Comparison of ENCODE assay signal across 19 mouse cellular contexts in the genomic region with DNA sequence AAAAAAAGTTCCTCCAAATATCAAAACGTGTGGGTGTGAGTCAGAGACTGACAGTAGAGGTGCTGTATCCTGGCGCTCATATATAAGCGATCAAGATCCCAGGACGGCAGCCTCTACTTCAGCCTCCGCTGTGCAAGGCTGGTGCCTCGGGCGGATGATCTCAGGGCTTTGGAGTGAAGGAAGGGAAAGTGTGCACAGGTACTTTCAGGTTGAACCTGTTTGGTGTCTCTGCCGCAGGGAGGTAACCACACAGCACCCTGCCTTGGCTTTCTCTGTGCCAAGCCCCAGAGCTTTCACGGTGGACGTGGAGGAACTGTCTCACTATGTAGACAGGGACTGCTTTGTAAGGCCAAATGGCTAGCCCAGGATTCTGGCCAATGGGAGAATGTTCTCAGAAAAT. TPM values are rescaled to one million over a fixed set of nuclear protein-coding genes. Genes with fewer than 3 reads are reported as not detected.
DNase-seq lines count a peak whose midpoint lies in the region; ATAC-seq and TF ChIP-seq lines count a peak whose summit lies in the region.
"Had no signal": no experiment of that assay in that cellular context is flagged by ENCODE, and none has a peak within 500 bp of the region (broad histone marks: within the 10 kb centered on the region; RNA-seq: fewer than 3 reads in every experiment).

No protein-coding gene starts in this region.

- H3K4me1 ChIP-seq in lung, postnatal 0 days (ENCODE audit: insufficient read depth, low read depth, low read length): no peaks in the 10 kb centered on the region
- H3K4me1 ChIP-seq in embryonic facial prominence, embryonic 14.5 days (ENCODE audit: control insufficient read depth, insufficient read depth, low read length): 0 out of 2 replicates have a peak, but pooled peaks cover 4% of the 10 kb centered on the region
- H3K4me1 ChIP-seq: midbrain, embryonic 15.5 days had no signal

- no peak overlapping the region for H3K9ac ChIP-seq in lung, postnatal 0 days (replicated peaks; ENCODE audit: low read depth)
- H3K9ac ChIP-seq in embryonic facial prominence, embryonic 14.5 days (ENCODE audit: low read depth, low read length): no peak overlapping the region
- H3K9ac ChIP-seq: liver, postnatal 0 days; midbrain, embryonic 15.5 days; neural tube, embryonic 15.5 days had no signal

- H3K4me2 ChIP-seq in lung, postnatal 0 days (replicated peaks; ENCODE audit: low read depth, low read length): no peak overlapping the region
- H3K4me2 ChIP-seq in embryonic facial prominence, embryonic 14.5 days (ENCODE audit: low read depth, low read length): no peak overlapping the region
- H3K4me2 ChIP-seq: midbrain, embryonic 15.5 days; neural tube, embryonic 15.5 days had no signal

- no peak overlapping the region for H3K27ac ChIP-seq in lung, postnatal 0 days (ENCODE audit: low read length)
- no peak overlapping the region for H3K27ac ChIP-seq in embryonic facial prominence, embryonic 14.5 days (replicated peaks; ENCODE audit: low read depth, low read length)
- H3K27ac ChIP-seq: kidney, postnatal 0 days; midbrain, embryonic 15.5 days; neural tube, embryonic 15.5 days had no signal

- WGBS in lung, postnatal 0 days: 46% methylated on average over 10 of the region's 10 CpGs
- 79% methylated on average over 10 of the region's 10 CpGs for WGBS in embryonic facial prominence, embryonic 14.5 days

- no peak for TF ChIP-seq CTCF in lung, postnatal 0 days (IDR thresholded peaks at IDR 0.05)

- peak; percentile 56; the same call in 1 of the 2 replicates for ATAC-seq in lung, postnatal 0 days
- ATAC-seq in embryonic facial prominence, embryonic 14.5 days (ENCODE audit: low read depth): peak; percentile 68
- ATAC-seq: forebrain, embryonic 16.5 days; hindbrain, embryonic 16.5 days; liver, postnatal 0 days; midbrain, embryonic 15.5 days had no signal

- H3K27me3 ChIP-seq in lung, postnatal 0 days (replicated peaks; ENCODE audit: insufficient read depth, low read length): no peaks in the 10 kb centered on the region
- no peaks in the 10 kb centered on the region for H3K27me3 ChIP-seq in embryonic facial prominence, embryonic 14.5 days (replicated peaks; ENCODE audit: control insufficient read depth, insufficient read depth, low read length)
- H3K27me3 ChIP-seq: midbrain, embryonic 15.5 days; neural tube, embryonic 15.5 days had no signal

- H3K9me3 ChIP-seq in lung, postnatal 0 days (ENCODE audit: low read length): no peaks in the 10 kb centered on the region
- H3K9me3 ChIP-seq in embryonic facial prominence, embryonic 14.5 days (ENCODE audit: control insufficient read depth, low read length): no peaks in the 10 kb centered on the region
- H3K9me3 ChIP-seq: midbrain, embryonic 15.5 days; neural tube, embryonic 15.5 days had no signal

- DNase-seq in lung, postnatal 0 days (ENCODE audit: low spot score): peak; percentile 59
- DNase-seq in lung, postnatal 10 days: no peak
- peak; percentile 79 for DNase-seq in embryonic facial prominence, embryonic 14.5 days (ENCODE audit: low spot score)
- DNase-seq in induced T-regulatory cell, adult 2 months (ENCODE audit: low read depth): peak; percentile 21
- DNase-seq in urinary bladder, postnatal 14 days (ENCODE audit: low spot score): peak; percentile 81
- no peak for DNase-seq in adrenal gland, postnatal 25 days
- DNase-seq in ovary, adult 18-20 months (ENCODE audit: low spot score): no peak
- DNase-seq: cerebellum, adult 18-20 months; cerebellum, postnatal 36 days; gastrocnemius, postnatal 25 days; kidney, adult 18-20 months; liver, postnatal 0 days; right cerebral cortex, postnatal 4 days; thymus, adult 2 months had no signal

- H3K4me3 ChIP-seq in lung, postnatal 0 days (ENCODE audit: low read depth, low read length): no peak overlapping the region
- no peak overlapping the region for H3K4me3 ChIP-seq in embryonic facial prominence, embryonic 14.5 days (ENCODE audit: low read depth, low read length)
- H3K4me3 ChIP-seq: midbrain, embryonic 15.5 days; neural tube, embryonic 15.5 days had no signal

- TF ChIP-seq EP300 in lung, postnatal 0 days (IDR thresholded peaks at IDR 0.05): no peak

- no peaks in the 10 kb centered on the region for H3K36me3 ChIP-seq in lung, postnatal 0 days (ENCODE audit: insufficient read depth, low read length)
- no peaks in the 10 kb centered on the region for H3K36me3 ChIP-seq in embryonic facial prominence, embryonic 14.5 days (ENCODE audit: control insufficient read depth, insufficient read depth, low read length)
- H3K36me3 ChIP-seq: midbrain, embryonic 15.5 days; neural tube, embryonic 15.5 days had no signal

RNA-seq across cellular contexts. Expression of a gene that starts 35.3 kb away (rescaled TPM):
- polyA plus RNA-seq in lung, postnatal 0 days (2015; fragmentation: Nextera tagmentation; extraction: Ambion mirVana): 45.2 and 46.8 TPM in 2 replicates
- 47.2 and 50.1 TPM in 2 replicates for polyA plus RNA-seq in embryonic facial prominence, embryonic 14.5 days (2014; fragmentation: Nextera tagmentation; extraction: Ambion mirVana)
- 73.0 and 74.7 TPM in 2 replicates for total RNA-seq in adrenal gland, postnatal 25 days (2021)

Comparison
In these comparisons a context has a peak if more than half of its experiments do, and no peak if none do; other contexts are left out.
1. DNase-seq: peak in lung, postnatal 0 days (single experiment), embryonic facial prominence, embryonic 14.5 days (single experiment), induced T-regulatory cell, adult 2 months (single experiment) and urinary bladder, postnatal 14 days (single experiment); none in lung, postnatal 10 days (single experiment), adrenal gland, postnatal 25 days (single experiment) and ovary, adult 18-20 months (single experiment).